Mouse (Mus musculus): ENCODE measurements at regions not wholly inside any gene's neighbourhood (a gene's known extent, or its start where the extent isn't known, plus 50 kb on each side); places are given as distances from the start of the nearest gene placed in this dataset.
A peak's percentile ranks its signal among the peaks of the same experiment; 100 is the strongest.

DNA sequence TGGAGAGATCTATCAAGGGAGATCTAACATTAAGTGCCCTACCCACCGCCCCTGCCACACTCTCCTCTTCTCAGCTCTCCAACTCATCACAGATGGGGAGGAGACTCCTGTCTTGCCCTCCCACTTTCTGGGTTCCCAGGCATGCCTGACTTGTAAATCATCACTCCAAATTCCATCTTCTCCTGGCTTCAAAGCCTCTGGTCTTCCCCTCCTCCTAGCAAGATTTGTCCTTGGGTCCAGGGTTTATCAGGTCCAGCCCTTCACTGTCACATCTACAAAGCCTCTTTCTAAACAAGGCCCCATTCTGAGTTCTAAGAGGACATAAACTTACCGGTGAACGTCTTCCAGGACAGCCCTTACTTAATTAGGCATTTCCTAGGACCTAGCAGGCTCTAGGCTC lies 73.3 kb upstream of the Col5a1 start:
- DNase-seq (ENCODE audit: low spot score in 2 of 2), result no peak

DNA sequence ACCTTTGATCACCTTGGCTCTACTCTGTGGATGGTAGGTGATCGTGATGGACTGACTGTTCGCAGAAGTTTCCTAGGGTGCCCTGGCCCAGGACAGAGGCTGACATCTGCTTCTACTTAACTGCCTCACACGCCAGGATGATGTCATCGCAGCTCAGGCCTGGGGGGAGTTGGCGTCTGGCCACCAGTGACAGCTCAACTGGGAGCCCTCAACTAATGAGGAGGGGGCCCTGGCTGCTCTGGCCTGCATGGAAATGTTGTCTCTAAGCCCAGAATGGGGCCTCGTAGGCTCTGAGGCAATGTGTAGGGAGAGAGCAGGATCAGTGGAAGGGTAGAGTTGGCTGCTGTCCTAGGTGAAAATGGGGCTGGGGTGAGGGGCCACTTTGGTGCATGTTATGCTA lies 72.9 kb upstream of the Col5a1 start:
- no peak for DNase-seq (ENCODE audit: low spot score in 2 of 2)

DNA sequence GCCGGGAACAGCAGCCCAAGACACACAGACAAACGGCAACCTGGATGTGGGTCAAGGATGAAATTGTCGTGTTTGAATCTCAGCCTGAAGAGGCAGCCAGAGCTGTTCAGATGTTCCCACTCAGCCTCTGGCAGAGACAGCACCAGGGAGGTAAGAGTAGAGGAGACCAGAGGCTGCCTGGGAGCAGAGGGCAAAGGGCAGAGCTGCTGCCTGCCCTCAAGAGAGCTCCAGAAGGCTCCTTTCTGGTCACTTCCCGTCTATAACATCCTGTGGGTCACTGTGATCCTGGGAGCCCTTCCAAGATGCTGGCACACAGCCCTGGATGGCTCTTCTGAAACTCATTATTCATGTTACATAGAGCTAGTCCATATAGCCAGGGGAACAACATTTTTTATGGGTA lies 67.6 kb upstream of the Col5a1 start:
- DNase-seq (ENCODE audit: low spot score in 2 of 2), result no peak

DNA sequence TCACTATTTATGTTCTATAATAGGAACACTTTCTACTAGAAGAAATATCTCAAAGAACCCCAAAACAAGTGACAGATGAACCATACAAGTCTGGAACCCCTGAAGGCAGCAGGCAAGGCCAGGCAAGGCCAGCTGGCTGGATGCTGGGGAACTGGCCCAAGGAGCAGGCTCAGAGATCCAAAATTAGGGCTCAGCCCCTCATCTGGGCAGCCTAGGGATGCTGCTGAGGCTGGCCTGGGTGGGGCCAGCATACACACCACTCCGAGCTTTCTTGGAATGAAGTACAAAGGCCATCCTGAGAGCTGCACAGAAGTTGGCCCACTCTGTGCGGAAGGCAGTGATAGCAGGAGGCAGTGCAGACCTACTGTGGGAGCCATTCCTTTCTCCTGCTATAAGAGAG lies 59.4 kb upstream of the Col5a1 start:
- DNase-seq (ENCODE audit: low spot score in 2 of 2), result no peak

DNA sequence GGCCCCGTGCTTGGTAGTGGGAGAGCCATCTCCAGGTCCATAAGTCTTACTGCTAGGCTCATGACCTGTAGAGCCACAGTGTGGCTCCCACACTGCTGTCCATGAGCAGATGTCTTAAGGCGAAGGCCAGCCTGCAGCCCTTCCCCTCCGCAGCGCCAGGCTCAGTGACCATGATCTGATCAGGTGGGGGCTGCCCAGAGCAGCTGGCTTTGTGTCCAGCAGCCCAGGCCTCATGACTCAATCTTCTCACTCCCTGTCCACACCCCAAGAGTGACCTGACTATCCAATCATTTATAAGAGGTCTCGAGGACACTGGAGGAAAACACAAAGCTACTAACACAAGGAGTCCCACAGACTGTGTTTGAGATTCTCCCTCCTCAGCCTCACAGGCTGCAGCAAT lies 58.6 kb upstream of the Col5a1 start:
- DNase-seq (ENCODE audit: low spot score in 2 of 2), result no peak

DNA sequence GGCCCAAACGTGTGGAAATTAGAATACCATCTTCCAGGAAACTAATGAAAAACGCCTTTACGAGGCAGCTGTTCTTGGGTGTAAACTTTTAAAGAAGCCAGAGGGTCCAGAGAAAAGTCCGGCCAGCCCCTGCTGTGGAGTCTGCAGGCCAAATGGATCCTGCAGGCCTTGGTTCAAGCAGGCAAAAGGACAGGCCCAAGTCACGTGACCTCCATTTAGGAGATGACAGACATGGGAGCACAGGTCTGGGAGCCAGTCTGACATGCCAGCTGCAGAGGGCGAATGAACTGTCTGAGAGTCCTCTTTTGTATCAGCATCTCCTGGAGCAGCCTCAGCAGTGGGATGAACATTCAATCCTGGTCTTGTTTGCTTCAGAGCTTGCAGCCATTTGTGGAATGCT lies 58.0 kb upstream of the Col5a1 start:
- DNase-seq (ENCODE audit: low spot score in 2 of 2), result no peak

GRCm38 (mm10) chr2:27829551-27829950 lies 56.7 kb upstream of the Col5a1 start:
- no peak for DNase-seq (ENCODE audit: low spot score in 2 of 2)

DNA sequence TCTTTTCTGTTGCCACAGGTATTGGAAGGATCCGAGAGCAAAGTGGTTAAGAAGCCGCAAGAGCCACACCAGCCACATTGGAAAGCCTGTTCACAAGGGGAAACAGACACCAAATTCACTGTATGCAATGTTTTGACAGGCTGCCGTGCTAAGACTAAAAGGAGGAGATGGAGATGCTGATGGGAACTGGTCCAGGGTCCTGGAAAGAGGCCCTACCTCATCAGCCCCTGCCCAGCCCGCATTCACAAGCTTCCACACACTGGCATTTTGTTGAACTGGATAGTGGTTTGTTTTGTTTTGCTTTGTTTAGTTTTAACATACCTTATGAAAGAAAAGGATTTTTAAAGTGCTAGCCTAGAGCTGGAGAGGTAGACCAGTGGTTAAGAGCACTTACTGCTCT lies 51.3 kb upstream of the Col5a1 start:
- DNase-seq (ENCODE audit: low spot score in 2 of 2), result no peak

DNA sequence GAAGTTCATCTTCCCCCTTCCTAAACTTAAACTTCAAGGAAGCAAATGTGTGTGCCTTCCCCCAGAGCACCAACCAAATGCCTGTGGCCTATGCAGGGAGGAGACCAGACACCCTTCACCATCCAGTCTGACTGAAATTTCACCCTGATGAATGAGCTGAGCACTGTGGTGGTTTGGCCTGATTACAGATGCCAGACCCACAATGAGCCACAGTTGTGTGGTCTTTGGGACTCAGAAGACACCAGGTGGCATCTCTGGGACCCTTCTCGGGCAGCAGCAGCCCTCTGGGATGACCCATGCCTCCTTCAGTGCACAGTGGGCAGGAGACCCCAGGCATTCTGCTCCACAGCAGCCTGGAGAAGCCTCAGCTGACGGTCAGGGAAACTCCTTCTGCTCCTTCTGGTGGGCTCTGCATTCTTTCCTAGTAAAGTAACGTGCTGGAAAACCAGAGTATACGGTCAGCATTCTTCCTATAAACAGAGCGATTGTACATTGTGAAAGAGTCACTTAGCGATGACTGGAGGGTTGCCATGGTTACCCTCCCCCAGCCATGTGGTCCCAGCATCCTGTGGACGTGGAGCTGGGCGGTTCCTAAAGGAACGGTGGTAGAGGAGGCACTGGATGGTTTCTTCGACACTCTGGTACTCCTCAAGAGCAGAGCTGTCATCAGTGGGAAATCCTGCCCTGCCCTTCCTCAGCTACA lies 50.3 kb upstream of the Col5a1 start:
- peak; percentile 44 to 62 for DNase-seq (ENCODE audit: low spot score in 2 of 2)
